23 mouse cellular contexts compared by ENCODE assay signal in genomic region chr9:122343399-122343798, GRCm38 (mm10). TPM values are rescaled to one million over a fixed set of nuclear protein-coding genes. Genes with fewer than 3 reads are reported as not detected.
A peak's percentile ranks its signal among the peaks of the same experiment; 100 is the strongest.
DNase-seq lines count a peak whose midpoint lies in the region; ATAC-seq lines count a peak whose summit lies in the region.
"Had no signal": no experiment of that assay in that cellular context is flagged by ENCODE, and none has a peak within 500 bp of the region (broad histone marks: within the 10 kb centered on the region; RNA-seq: fewer than 3 reads in every experiment).

No protein-coding gene starts in this region.

- no peaks in the 10 kb centered on the region for H3K36me3 ChIP-seq in intestine, embryonic 14.5 days (ENCODE audit: control insufficient read depth, insufficient read depth, low read length)
- H3K36me3 ChIP-seq in intestine, embryonic 15.5 days, result no peaks in the 10 kb centered on the region
- H3K36me3 ChIP-seq: embryonic facial prominence, embryonic 10.5 days; embryonic facial prominence, embryonic 12.5 days; forebrain, embryonic 15.5 days; G1E had no signal

- WGBS in intestine, embryonic 14.5 days, result 86% methylated on average over 7 of the region's 7 CpGs
- WGBS in intestine, embryonic 15.5 days, result 87% methylated on average over 7 of the region's 7 CpGs

- no peak overlapping the region for H3K4me3 ChIP-seq in intestine, embryonic 14.5 days (ENCODE audit: low read depth, low read length)
- H3K4me3 ChIP-seq in intestine, embryonic 15.5 days (replicated peaks), result no peak overlapping the region
- H3K4me3 ChIP-seq: embryonic facial prominence, embryonic 10.5 days; embryonic facial prominence, embryonic 12.5 days; forebrain, embryonic 13.5 days; forebrain, embryonic 15.5 days had no signal

- no peak overlapping the region for H3K4me2 ChIP-seq in intestine, embryonic 14.5 days (ENCODE audit: low read length)
- no peak overlapping the region for H3K4me2 ChIP-seq in intestine, embryonic 15.5 days (replicated peaks)
- H3K4me2 ChIP-seq: embryonic facial prominence, embryonic 12.5 days; forebrain, embryonic 13.5 days; forebrain, embryonic 15.5 days had no signal

- DNase-seq in heart, adult 11 months, result peak; percentile 84
- DNase-seq in heart, postnatal 4 days, result no peak
- peak; percentile 12 to 13 for DNase-seq in heart, adult 9 months (ENCODE audit: low spot score in 2 of 2)
- DNase-seq in heart, adult 8-10 months (ENCODE audit: low spot score), result no peak
- peak; percentile 47 for DNase-seq in intestine, embryonic 14.5 days (ENCODE audit: low spot score)
- DNase-seq: adrenal gland, adult 8-10 months; adrenal gland, postnatal 14 days; adrenal gland, postnatal 36 days; B cell, adult 2 months; cerebellum, adult 11-12 months; cerebellum, adult 2 months; cerebellum, adult 9-10 months; cerebellum, postnatal 10 days; cerebellum, postnatal 25 days had no signal

- no peak overlapping the region for H3K27ac ChIP-seq in intestine, embryonic 14.5 days (ENCODE audit: low read depth)
- no peak overlapping the region for H3K27ac ChIP-seq in intestine, embryonic 15.5 days
- H3K27ac ChIP-seq: embryonic facial prominence, embryonic 10.5 days; embryonic facial prominence, embryonic 12.5 days; forebrain, embryonic 13.5 days; forebrain, embryonic 15.5 days had no signal

- H3K9ac ChIP-seq in intestine, embryonic 14.5 days (ENCODE audit: low read length), result no peak overlapping the region
- H3K9ac ChIP-seq in intestine, embryonic 15.5 days, result no peak overlapping the region
- H3K9ac ChIP-seq: embryonic facial prominence, embryonic 12.5 days; forebrain, embryonic 13.5 days; forebrain, embryonic 15.5 days had no signal

- no peaks in the 10 kb centered on the region for H3K9me3 ChIP-seq in intestine, embryonic 14.5 days (ENCODE audit: control insufficient read depth, low read length)
- H3K9me3 ChIP-seq in intestine, embryonic 15.5 days, result no peaks in the 10 kb centered on the region
- H3K9me3 ChIP-seq: embryonic facial prominence, embryonic 10.5 days; embryonic facial prominence, embryonic 12.5 days; forebrain, embryonic 13.5 days; forebrain, embryonic 15.5 days; G1E had no signal

- ATAC-seq in intestine, embryonic 14.5 days (replicated peaks; ENCODE audit: low FRiP score, low TSS enrichment, low read depth), result no peak
- ATAC-seq in intestine, embryonic 15.5 days, result no peak
- ATAC-seq: activated CD4-positive, CD25-positive, alpha-beta regulatory T cell, adult 4 months; CD4-positive, CD25-positive, alpha-beta regulatory T cell, adult 4 months; forebrain, embryonic 13.5 days; forebrain, embryonic 15.5 days; Patski had no signal

- H3K27me3 ChIP-seq in intestine, embryonic 14.5 days (replicated peaks; ENCODE audit: control insufficient read depth, insufficient read depth, low read length), result no peaks in the 10 kb centered on the region
- H3K27me3 ChIP-seq in intestine, embryonic 15.5 days (replicated peaks), result no peaks in the 10 kb centered on the region
- H3K27me3 ChIP-seq: embryonic facial prominence, embryonic 12.5 days; forebrain, embryonic 13.5 days; forebrain, embryonic 15.5 days; Patski had no signal

- no peaks in the 10 kb centered on the region for H3K4me1 ChIP-seq in intestine, embryonic 14.5 days (replicated peaks; ENCODE audit: control insufficient read depth, insufficient read depth, low read length)
- H3K4me1 ChIP-seq in intestine, embryonic 15.5 days (replicated peaks), result no peaks in the 10 kb centered on the region
- H3K4me1 ChIP-seq: embryonic facial prominence, embryonic 10.5 days; embryonic facial prominence, embryonic 12.5 days; forebrain, embryonic 13.5 days; forebrain, embryonic 15.5 days had no signal

RNA-seq across cellular contexts. Expression of gene Abhd5, which starts 8.0 kb away (rescaled TPM):
- total RNA-seq in heart, postnatal 4 days (2021), result 10 to 100 TPM; 41.4 to 44.1 TPM
- total RNA-seq in heart, adult 8-10 months (2022), result 10 to 100 TPM; 60.7 to 70.5 (median 66.4) TPM
- polyA plus RNA-seq in intestine, embryonic 14.5 days (2014; fragmentation: Nextera tagmentation; extraction: Ambion mirVana), result 20.7 and 24.2 TPM in 2 replicates
- 19.0 and 19.5 TPM in 2 replicates for polyA plus RNA-seq in intestine, embryonic 15.5 days (2015; fragmentation: Nextera tagmentation; extraction: Ambion mirVana)

RNA-seq across cellular contexts. Expression of gene Ano10, which starts 49.2 kb away (rescaled TPM):
- total RNA-seq in heart, postnatal 4 days (2021), result 10 to 100 TPM; 23.7 to 25.5 TPM
- total RNA-seq in heart, adult 8-10 months (2022), result 100 to 1,000 TPM; 114 to 261 (median 181) TPM
- polyA plus RNA-seq in intestine, embryonic 14.5 days (2014; fragmentation: Nextera tagmentation; extraction: Ambion mirVana), result 38.9 and 41.6 TPM in 2 replicates
- 33.1 and 36.5 TPM in 2 replicates for polyA plus RNA-seq in intestine, embryonic 15.5 days (2015; fragmentation: Nextera tagmentation; extraction: Ambion mirVana)

Comparison
In these comparisons a context has a peak if more than half of its experiments do, and no peak if none do; other contexts are left out.
1. DNase-seq: peak in heart, adult 11 months (single experiment), heart, adult 9 months (2 of 2) and intestine, embryonic 14.5 days (single experiment); none in heart, postnatal 4 days (single experiment) and heart, adult 8-10 months (single experiment).
2. RNA of gene Ano10, which starts 49.2 kb away (total RNA-seq): 114 to 261 TPM in heart, adult 8-10 months; 23.7 to 25.5 TPM in heart, postnatal 4 days; every median in the first group is over 4 times any median in the second.